Mouse (Mus musculus) embryo, embryonic 10 days (tissue): Measurements from ENCODE around the gene Olfr435.
"Not testable (repeated sequence)": the region's sequence is repeated elsewhere in the genome, so short reads cannot be mapped to it uniquely, and the experiment has no call there.

Source experiments
- DNase-seq: peaks from one replicate; pipeline ENCODE4 v3.0.0-alpha.2; 2015; ENCODE audit warnings: low spot score

Gene Olfr435

GRCm38 (mm10) chr6:43196781-43197180 lies at the start of gene Olfr435:
TSS of gene Olfr435 (plus strand) at chr6:43197146.
- DNase-seq, result no peak

- no peak for DNase-seq
Observed at GRCm38 (mm10) chr6:43159502-43159901, 37.4 kb upstream of the Olfr435 start.

- DNase-seq, result no peak
Observed at GRCm38 (mm10) chr6:43162982-43163381, 34.0 kb upstream of the Olfr435 start, which contains the start of gene Olfr437. TSS of gene Olfr437 (plus strand) at chr6:43163282.

- no peak for DNase-seq
Observed at GRCm38 (mm10) chr6:43167246-43167645, 29.7 kb upstream of the Olfr435 start.

- DNase-seq, result no peak
Observed at GRCm38 (mm10) chr6:43171840-43172239, 25.1 kb upstream of the Olfr435 start, which contains the start of gene Olfr13. TSS of gene Olfr13 (plus strand) at chr6:43172140.

GRCm38 (mm10) chr6:43178129-43178528 lies 18.8 kb upstream of the Olfr435 start:
- no peak for DNase-seq

GRCm38 (mm10) chr6:43178584-43179501 lies 18.1 kb upstream of the Olfr435 start:
- no peak for DNase-seq

- no peak for DNase-seq
Observed at GRCm38 (mm10) chr6:43190986-43191385, 6.0 kb upstream of the Olfr435 start.

GRCm38 (mm10) chr6:43198094-43198493 lies 1.1 kb downstream of the Olfr435 start:
- DNase-seq, result no peak

- no peak for DNase-seq
Observed at GRCm38 (mm10) chr6:43202786-43203185, 5.8 kb downstream of the Olfr435 start.

GRCm38 (mm10) chr6:43205355-43205754 lies 8.4 kb downstream of the Olfr435 start:
- no peak for DNase-seq

GRCm38 (mm10) chr6:43212873-43213272 lies 15.9 kb downstream of the Olfr435 start, which contains the start of gene Olfr434:
TSS of gene Olfr434 (plus strand) at chr6:43213021.
- not testable (repeated sequence) for DNase-seq

GRCm38 (mm10) chr6:43231255-43231654 lies 34.3 kb downstream of the Olfr435 start, which contains the start of gene Olfr47:
TSS of gene Olfr47 (plus strand) at chr6:43231529.
- DNase-seq, result not testable (repeated sequence)

- peak; percentile 57 for DNase-seq
Observed at GRCm38 (mm10) chr6:43242061-43242460, 45.1 kb downstream of the Olfr435 start.

GRCm38 (mm10) chr6:43247396-43247795 lies 50.5 kb downstream of the Olfr435 start:
- no peak for DNase-seq

- DNase-seq, result no peak
Observed at GRCm38 (mm10) chr6:43252994-43253393, 56.0 kb downstream of the Olfr435 start.
